Mouse (Mus musculus) spleen, adult 2 months (tissue): ENCODE measurements around the gene Med22. TPM values are rescaled to one million over a fixed set of nuclear protein-coding genes. Genes with fewer than 3 reads are reported as not detected.

ENCODE experiments used
- DNase-seq, 2 experiments: peaks; one replicate each; pipeline versions ENCODE4 v3.0.0 to v3.0.0-alpha.2; 2012 to 2021; ENCODE audit warnings: low spot score in 2 of 2, low read depth in 1 of 2
- H3K27ac ChIP-seq: fragments of 200-500 bp; 2 replicates; pipeline ENCODE4 v1.5.1; 2012; ENCODE audit warnings: low read length, inconsistent platforms; ENCODE audit not compliant: insufficient read depth
- H3K27me3 ChIP-seq: fragments of 200-500 bp; 2 replicates; pipeline ENCODE4 v1.6.1; 2012; ENCODE audit warnings: mild to moderate bottlenecking, moderate library complexity, low read length, inconsistent platforms; ENCODE audit not compliant: control insufficient read depth, insufficient read depth
- H3K36me3 ChIP-seq: fragments of 200-500 bp; 2 replicates; pipeline ENCODE4 v1.6.1; 2012; ENCODE audit warnings: mild to moderate bottlenecking, low read length, inconsistent platforms; ENCODE audit not compliant: control insufficient read depth, insufficient read depth
- H3K4me1 ChIP-seq: fragments of 200-500 bp; 2 replicates; pipeline ENCODE4 v1.6.1; 2011; ENCODE audit warnings: inconsistent platforms; ENCODE audit not compliant: control insufficient read depth, insufficient read depth, insufficient read length
- H3K4me3 ChIP-seq: fragments of 200-500 bp; 2 replicates; pipeline ENCODE4 v1.5.1; 2011; ENCODE audit warnings: mild to moderate bottlenecking, inconsistent platforms; ENCODE audit not compliant: insufficient read depth, insufficient read length; ENCODE audit errors: extremely low read depth
- CTCF ChIP-seq: fragments of 200-500 bp; IDR thresholded peaks from 2 replicates; pipeline ENCODE4 v1.5.1; 2011; ENCODE audit warnings: mild to moderate bottlenecking, inconsistent platforms; ENCODE audit not compliant: insufficient read depth, insufficient read length, insufficient replicate concordance; ENCODE audit errors: extremely low read depth
- POLR2A ChIP-seq: fragments of 200-500 bp; IDR thresholded peaks from 2 replicates; pipeline ENCODE4 v1.6.1; 2011; ENCODE audit warnings: low read depth, low read length, inconsistent platforms
- WGBS: fragments of 180-500 bp; shearing (Covaris S2); methylation state at CpG from one replicate; pipeline ENCODE4 v1.1.7; 2018; 5-methylcytosine and 5-hydroxymethylcytosine counted together
- polyA plus RNA-seq: library from polyadenylated mRNA; depleted of rRNA; stranded (reverse); fragments of >200 nt; gene quantifications from 2 replicates; pipeline ENCODE4 v1.2.3, GENCODE M21; 2012

Med22 gene
- polyA plus RNA-seq, 1 experiment: 18.6 TPM

DNA sequence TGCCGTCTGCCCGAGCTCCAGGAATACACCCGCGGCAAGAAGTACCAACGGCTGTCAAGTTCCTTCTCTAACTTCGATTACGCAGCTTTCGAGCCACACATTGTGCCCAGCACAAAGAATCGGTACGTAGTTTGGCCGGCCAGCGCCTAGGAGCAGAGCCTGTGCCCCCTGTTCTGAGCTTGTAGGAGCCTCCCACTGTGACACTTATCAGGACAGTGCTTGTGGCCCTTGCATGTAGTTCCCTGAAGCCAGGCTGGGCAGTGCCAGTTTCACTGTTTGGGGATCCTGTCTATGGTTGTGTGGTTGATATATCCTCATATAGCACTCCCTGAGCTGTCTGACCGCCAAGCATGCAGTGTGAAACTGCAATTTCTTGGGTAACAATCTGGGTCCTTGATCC is 6.3 kb upstream of the Med22 start:
- Histone ChIP-seq H3K36me3 (peaks cover 40% of the 10 kb centered on the region), H3K27ac (peak overlapping the region; percentile 68; the same call in 1 of the 2 replicates), H3K27me3 (no peaks in the 10 kb centered on the region), H3K4me1 (peaks cover 12% of the 10 kb centered on the region; the same call in 1 of the 2 replicates), H3K4me3 (peak overlapping the region; percentile 77)
- TF ChIP-seq POLR2A: no peak
- no peak for TF ChIP-seq CTCF
- WGBS: 2% methylated on average over 13 of the region's 13 CpGs
- no peak for DNase-seq

GRCm38 (mm10) chr2:26915927-26916728 is 5.7 kb upstream of the Med22 start, which contains the start of the genes Surf2 and Surf1:
Gene Surf2, plus strand, starts transcription at chr2:26916367.
Gene Surf1, minus strand, starts transcription at chr2:26916530.
- 1% methylated on average over 47 of the region's 47 CpGs for WGBS
- peak within 1 kb of the TSS; percentile 77 for H3K4me3 ChIP-seq
- peaks cover 39% of the 10 kb centered on the region for H3K36me3 ChIP-seq
- H3K27me3 ChIP-seq: no peaks in the 10 kb centered on the region
- TF ChIP-seq CTCF (no peak), POLR2A (peak; percentile 51)
- peak within 1 kb of the TSS; percentile 68 for H3K27ac ChIP-seq
- peak; percentile 59 to 75 for DNase-seq
- H3K4me1 ChIP-seq: peaks cover 15% of the 10 kb centered on the region; the same call in 1 of the 2 replicates

DNA sequence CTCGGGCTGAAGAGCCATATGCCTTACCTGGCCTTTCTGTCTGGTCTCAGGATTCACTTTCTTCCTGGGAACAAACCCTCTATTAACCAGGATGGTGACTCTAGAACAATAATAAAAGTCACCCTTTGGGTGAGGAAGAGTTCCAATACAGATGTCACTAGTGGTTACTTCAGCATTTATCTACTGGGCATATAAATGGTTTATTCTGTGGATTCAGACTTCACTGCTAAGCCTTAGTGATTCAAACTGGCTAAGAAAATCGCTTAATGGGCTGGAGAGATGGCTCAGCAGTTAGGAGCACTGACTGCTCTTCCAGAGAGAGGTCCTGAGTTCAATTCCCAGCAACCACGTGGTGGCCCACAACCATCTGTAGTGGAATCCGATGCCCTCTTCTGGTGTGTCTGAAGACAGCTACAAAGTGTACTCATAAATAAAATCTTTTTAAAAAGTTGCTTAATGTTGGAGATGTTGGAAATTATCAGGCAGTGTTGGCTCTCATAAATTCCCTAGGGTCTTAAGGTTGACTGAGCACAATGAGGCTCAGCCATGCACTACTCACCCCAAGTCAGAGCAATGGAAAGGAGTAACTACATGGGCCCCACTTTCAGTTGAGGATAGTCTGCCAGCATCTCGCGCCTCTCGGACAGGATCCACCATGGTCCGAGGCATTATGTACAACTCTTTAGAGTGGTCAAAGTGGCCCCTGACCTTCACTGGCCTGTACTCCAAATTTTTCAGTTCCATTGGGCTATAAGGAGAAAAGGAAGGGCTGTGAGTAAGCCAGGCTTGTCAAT is 3.9 kb upstream of the Med22 start:
- Histone ChIP-seq H3K27ac (no peak overlapping the region), H3K4me3 (no peak overlapping the region), H3K36me3 (peaks cover 23% of the 10 kb centered on the region), H3K27me3 (no peaks in the 10 kb centered on the region), H3K4me1 (peaks cover 15% of the 10 kb centered on the region; the same call in 1 of the 2 replicates)
- no peak for DNase-seq
- WGBS: 65% methylated on average over 8 of the region's 8 CpGs
- no peak for TF ChIP-seq CTCF
- TF ChIP-seq POLR2A: no peak

- Histone ChIP-seq H3K4me1 (peaks cover 15% of the 10 kb centered on the region; the same call in 1 of the 2 replicates), H3K36me3 (peaks cover 17% of the 10 kb centered on the region), H3K4me3 (no peak overlapping the region), H3K27ac (no peak overlapping the region), H3K27me3 (no peaks in the 10 kb centered on the region)
- 84% methylated on average over 17 of the region's 17 CpGs for WGBS
- no peak for DNase-seq
- no peak for TF ChIP-seq POLR2A
- no peak for TF ChIP-seq CTCF
Observed at GRCm38 (mm10) chr2:26913416-26914147, 3.1 kb upstream of the Med22 start.

DNA sequence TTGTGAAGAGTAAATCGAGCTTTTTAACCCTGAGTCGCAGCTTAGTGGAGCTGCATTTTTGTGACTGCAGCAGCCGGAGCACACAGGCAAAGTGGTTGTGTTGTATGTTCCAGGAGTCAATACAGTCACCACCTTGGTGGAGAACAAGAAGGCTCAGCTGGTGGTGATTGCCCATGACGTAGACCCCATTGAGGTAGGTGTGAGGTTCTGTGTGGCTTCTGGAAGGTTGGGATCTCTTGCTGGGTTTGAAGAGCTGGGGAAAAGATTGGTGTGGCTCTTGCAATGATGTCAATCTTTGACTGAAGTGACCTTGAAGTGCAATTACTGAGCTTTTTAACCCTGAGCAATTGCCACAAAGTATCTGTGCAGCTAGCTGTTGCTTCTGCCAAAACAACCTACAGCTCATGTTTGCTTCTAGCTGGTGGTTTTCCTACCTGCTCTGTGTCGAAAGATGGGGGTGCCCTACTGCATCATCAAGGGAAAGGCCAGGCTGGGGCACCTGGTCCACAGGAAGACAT is 1.8 kb upstream of the Med22 start:
- Histone ChIP-seq H3K36me3 (peaks cover 21% of the 10 kb centered on the region), H3K27me3 (no peaks in the 10 kb centered on the region), H3K4me1 (peaks cover 13% of the 10 kb centered on the region; the same call in 1 of the 2 replicates), H3K27ac (no peak overlapping the region), H3K4me3 (no peak overlapping the region)
- WGBS: 71% methylated on average over 5 of the region's 5 CpGs
- TF ChIP-seq CTCF: no peak
- no peak for TF ChIP-seq POLR2A
- DNase-seq: no peak
